Mouse (Mus musculus) bone marrow, adult 2 months (tissue): ENCODE results near the gene Acaca.

Experiments used
- CTCF ChIP-seq: fragments of 200-500 bp; IDR thresholded peaks from 2 replicates; pipeline ENCODE4 v1.5.1; 2011; ENCODE audit warnings: low read length, control low read depth; ENCODE audit not compliant: control insufficient read depth, insufficient read depth
- POLR2A ChIP-seq: fragments of 200-500 bp; IDR thresholded peaks from 2 replicates; pipeline ENCODE4 v1.6.1; 2011; ENCODE audit warnings: low read depth, mild to moderate bottlenecking, control low read depth, low read length, borderline replicate concordance; ENCODE audit not compliant: control insufficient read depth

DNA sequence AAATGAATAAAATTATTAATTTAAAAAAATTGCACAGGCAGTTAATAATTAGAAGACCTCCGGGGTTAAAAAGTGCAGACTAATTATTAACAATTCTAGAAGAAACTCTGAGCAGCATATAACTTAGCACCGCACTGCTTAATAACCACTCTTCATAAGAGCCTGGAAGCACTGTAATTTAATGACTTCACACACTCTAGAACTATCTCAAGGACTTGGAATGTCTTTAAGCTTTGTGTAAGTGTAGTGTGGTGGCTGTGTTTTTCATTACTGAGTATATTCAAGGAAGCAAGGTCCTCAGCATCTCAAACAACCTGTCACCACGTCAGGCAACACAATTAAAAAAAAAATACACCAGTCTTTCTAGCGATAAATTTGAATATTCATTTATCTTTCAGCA is 34.4 kb upstream of the Acaca start:
- TF ChIP-seq CTCF (no peak), POLR2A (no peak)
